Mouse (Mus musculus) CD8-positive naive resting alpha-beta T cell, adult 57 days (primary cell): ENCODE measurements around the gene Sh2b2. TPM values are rescaled to one million over a fixed set of nuclear protein-coding genes. Genes with fewer than 3 reads are reported as not detected.

Experiments
- total RNA-seq: library from RNA; stranded (reverse); gene quantifications from one replicate; pipeline ENCODE4 v1.2.4, GENCODE M21; 2023

The Sh2b2 gene
- total RNA-seq = 1.0 TPM

DNA sequence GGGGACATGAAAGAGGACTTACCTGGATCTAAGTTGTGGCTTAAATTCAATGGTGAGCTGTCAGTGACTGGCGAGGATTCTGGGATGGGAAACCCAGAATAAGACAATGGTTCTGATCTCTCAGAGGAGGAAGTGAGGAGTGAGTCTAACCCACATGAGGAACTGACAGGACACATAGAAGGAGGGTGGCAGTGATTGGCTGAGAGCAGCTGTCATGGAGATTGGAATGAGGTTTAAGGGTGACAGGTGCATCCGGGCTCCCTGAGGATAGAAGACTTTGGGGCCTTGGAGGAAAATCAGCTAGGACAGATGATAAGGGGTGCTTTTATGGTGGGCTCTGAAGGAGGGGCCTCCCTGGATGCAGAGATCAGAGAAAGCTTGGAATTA is at the start of gene Sh2b2:
Gene Sh2b2, minus strand, starts transcription at position 105 of the 387 bp plus-strand sequence.

DNA sequence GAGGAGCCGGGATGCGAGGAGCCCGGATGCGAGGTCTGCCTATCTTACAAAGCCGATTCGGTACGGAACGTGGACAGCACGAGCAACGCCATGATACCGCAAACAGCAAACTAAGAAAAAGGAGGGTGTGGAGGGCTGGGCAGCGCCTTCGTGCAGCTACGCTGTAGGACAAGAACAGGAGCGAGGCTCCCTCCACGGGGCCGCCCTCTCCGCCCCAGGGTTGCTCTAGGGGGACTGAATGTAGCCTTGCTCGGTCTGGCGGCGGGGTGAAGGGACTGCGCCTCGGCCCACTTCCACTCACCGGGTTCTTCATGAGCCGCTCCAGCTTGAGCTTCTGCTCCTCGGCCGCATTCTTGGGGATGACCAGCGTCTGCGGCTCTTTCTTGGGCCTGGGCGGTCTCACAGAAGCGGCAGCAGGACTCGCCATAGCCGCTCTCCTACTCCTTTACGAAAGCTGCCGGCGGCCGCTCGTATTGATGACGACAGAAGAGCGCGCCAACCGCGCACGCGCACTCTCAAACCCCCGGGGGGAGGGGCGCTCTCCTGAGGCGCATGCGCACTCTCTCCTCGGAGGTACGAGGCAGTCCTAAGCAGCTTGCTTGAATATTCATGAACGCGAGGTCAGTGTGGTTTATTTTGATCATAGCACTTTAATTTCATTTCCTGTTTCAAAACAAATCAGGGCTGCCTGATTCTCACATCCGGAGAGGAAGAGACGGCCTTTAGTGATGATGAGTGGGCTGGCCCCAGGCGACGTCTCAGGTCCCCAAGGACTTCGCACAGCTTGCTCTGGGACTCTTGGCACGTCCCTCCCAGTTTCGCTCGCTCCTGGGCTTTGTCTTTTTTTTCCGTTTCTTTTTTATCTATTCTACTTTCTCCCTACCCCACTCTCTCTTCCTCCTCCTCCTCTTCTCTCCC is 47.6 kb downstream of the Sh2b2 start, which contains the start of gene Prkrip1:
Gene Prkrip1, minus strand, starts transcription at position 490 of the 918 bp plus-strand sequence.

DNA sequence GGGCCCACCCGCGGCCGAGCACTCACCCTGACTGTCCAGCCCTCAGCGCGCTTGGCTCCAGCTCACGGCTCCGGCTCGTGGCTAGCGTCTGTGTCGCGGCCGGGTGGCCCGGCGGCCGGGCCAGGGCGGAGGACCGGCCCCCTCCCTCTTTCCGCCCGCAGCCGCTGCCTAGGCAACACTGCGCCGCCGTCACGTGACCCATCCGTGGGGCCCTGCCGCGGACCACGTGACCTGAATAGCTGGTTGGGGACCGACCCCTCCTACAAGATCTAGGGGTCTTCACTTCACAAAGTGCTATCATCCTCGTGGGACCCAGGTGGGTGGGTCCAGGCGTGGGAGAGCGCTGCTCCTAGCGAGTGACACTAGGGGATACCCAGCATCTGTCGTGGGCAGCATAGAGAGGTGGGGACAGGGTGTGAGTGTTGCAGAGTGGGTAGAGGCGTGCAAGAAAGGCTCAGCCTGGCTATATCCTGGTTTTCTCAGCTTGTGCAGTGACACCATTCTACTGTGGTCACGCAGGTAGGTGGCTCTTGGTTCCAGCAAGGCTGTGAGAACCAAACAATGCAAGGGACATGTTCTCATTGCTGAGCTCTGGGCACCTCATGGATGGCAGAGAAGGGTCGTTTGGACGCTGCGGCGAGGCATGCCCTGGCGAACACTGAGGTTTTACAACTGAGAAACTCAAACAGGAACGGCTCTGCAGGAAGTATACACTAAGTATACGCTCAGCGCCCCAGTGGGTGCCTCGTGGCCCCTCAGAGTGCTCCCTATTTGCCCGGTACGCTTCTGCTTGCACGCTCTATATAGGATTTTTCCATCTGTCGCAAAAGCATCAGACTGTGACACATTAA is 75.6 kb downstream of the Sh2b2 start, which contains the start of gene Orai2:
Gene Orai2, minus strand, starts transcription at position 202 of the 851 bp plus-strand sequence.

Other genes with a start within 250 kb of the Sh2b2 start
- gene Upk3b, start 208.1 kb downstream of the Sh2b2 start, total RNA-seq = 0.43 TPM
- not detected for gene Upk3bl, start 192.1 kb downstream of the Sh2b2 start, total RNA-seq
- 5.4 TPM for gene Rasa4, start 162.6 kb downstream of the Sh2b2 start, total RNA-seq
- 49.1 TPM for gene Polr2j, start 129.9 kb downstream of the Sh2b2 start, total RNA-seq
- 43.4 TPM for gene Lrwd1, start 110.5 kb downstream of the Sh2b2 start, total RNA-seq
- 24.6 TPM for gene Alkbh4, start 110.4 kb downstream of the Sh2b2 start, total RNA-seq
- 238 TPM for gene Orai2, start 75.8 kb downstream of the Sh2b2 start, total RNA-seq
- gene Prkrip1, start 47.6 kb downstream of the Sh2b2 start, total RNA-seq = 29.5 TPM